Mouse (Mus musculus): Measurements from ENCODE around the gene Adprh.

- no peak for TF ChIP-seq CTCF (IDR thresholded peaks at IDR 0.05; ENCODE audit: borderline replicate concordance, insufficient read depth, low read length)
- TF ChIP-seq POLR2A (IDR thresholded peaks at IDR 0.05; ENCODE audit: low read depth, low read length) = no peak
These were observed 45.8 kb downstream of the Adprh start for GRCm38 (mm10) chr16:38406708-38407107.
